Mouse (Mus musculus) heart, postnatal 0 days (tissue): ENCODE data around the gene Padi3. TPM values are rescaled to one million over a fixed set of nuclear protein-coding genes. Genes with fewer than 3 reads are reported as not detected.

Source experiments
- ATAC-seq: fragments of 200-750 bp; cut with Nextera tagmentation; 2 replicates; pipeline ENCODE4 v1.8.0; 2017; ENCODE audit warnings: low read depth, moderate number of reproducible peaks, moderate library complexity; ENCODE audit not compliant: insufficient read depth
- DNase-seq: peaks from one replicate; pipeline ENCODE4 v3.0.0-alpha.2; 2016; ENCODE audit warnings: low spot score
- H3K27ac ChIP-seq: fragments of 300-500 bp; sonication (generic); 2 replicates; pipeline ENCODE4 v1.5.1; 2014; ENCODE audit warnings: low read depth, mild to moderate bottlenecking
- H3K27me3 ChIP-seq: fragments of 300-500 bp; sonication (generic); 2 replicates; pipeline ENCODE4 v1.6.1; 2014; ENCODE audit warnings: low read length, mixed read lengths; ENCODE audit not compliant: control insufficient read depth, insufficient read depth
- H3K36me3 ChIP-seq: fragments of 300-500 bp; sonication (generic); replicated peaks from 2 replicates; pipeline ENCODE4 v1.6.1; 2014; ENCODE audit warnings: low read length, mixed read lengths; ENCODE audit not compliant: control insufficient read depth, insufficient read depth
- H3K4me1 ChIP-seq: fragments of 300-500 bp; sonication (generic); 2 replicates; pipeline ENCODE4 v1.6.1; 2014; ENCODE audit warnings: antibody characterized with exemption; ENCODE audit not compliant: control insufficient read depth, insufficient read depth
- H3K4me2 ChIP-seq: fragments of 300-500 bp; sonication (generic); 2 replicates; pipeline ENCODE4 v1.6.1; 2014; ENCODE audit warnings: low read depth, mild to moderate bottlenecking, low read length, moderate library complexity
- H3K4me3 ChIP-seq: fragments of 300-500 bp; sonication (generic); 2 replicates; pipeline ENCODE4 v1.5.1; 2014; ENCODE audit warnings: low read depth, low read length
- H3K9ac ChIP-seq: fragments of 300-500 bp; sonication (generic); replicated peaks from 2 replicates; pipeline ENCODE4 v1.6.1; 2014; ENCODE audit warnings: low read depth, low read length, mixed read lengths
- H3K9me3 ChIP-seq: fragments of 300-500 bp; sonication (generic); replicated peaks from 2 replicates; pipeline ENCODE4 v1.6.1; 2016; ENCODE audit warnings: low read length; ENCODE audit not compliant: control insufficient read depth
- CTCF ChIP-seq: IDR thresholded peaks from 2 replicates; pipeline ENCODE4 v1.5.1; 2016; ENCODE audit warnings: antibody characterized with exemption, control low read depth, low read depth
- EP300 ChIP-seq: IDR thresholded peaks from 2 replicates; pipeline ENCODE4 v1.6.1; 2016; ENCODE audit warnings: antibody characterized with exemption, low read depth
- whole genome bisulfite sequencing: fragments of 180-500 bp; shearing (Covaris S2); extraction: QIAGEN DNeasy Blood & Tissue Kit; methylation state at CpG from one replicate; pipeline ENCODE4 v1.1.7; 2014; 5-methylcytosine and 5-hydroxymethylcytosine counted together
- polyA plus RNA-seq: library from polyadenylated mRNA; unstranded; fragments of >200 nt; fragmentation: Nextera tagmentation; extraction: Ambion mirVana; gene quantifications from 2 replicates; pipeline ENCODE4 v1.2.1, GENCODE M21; 2015
- total RNA-seq: library from RNA; depleted of rRNA; stranded (reverse); fragments of >200 nt; gene quantifications from 2 replicates; pipeline ENCODE4 v1.2.3, GENCODE M21; 2014; ENCODE audit warnings: low replicate concordance; rRNA removed

Padi3 gene
- 0.04 TPM in 1 of 2 replicates, not detected in the other for total RNA-seq
- polyA plus RNA-seq: 0.11 TPM in 2 replicates

DNA sequence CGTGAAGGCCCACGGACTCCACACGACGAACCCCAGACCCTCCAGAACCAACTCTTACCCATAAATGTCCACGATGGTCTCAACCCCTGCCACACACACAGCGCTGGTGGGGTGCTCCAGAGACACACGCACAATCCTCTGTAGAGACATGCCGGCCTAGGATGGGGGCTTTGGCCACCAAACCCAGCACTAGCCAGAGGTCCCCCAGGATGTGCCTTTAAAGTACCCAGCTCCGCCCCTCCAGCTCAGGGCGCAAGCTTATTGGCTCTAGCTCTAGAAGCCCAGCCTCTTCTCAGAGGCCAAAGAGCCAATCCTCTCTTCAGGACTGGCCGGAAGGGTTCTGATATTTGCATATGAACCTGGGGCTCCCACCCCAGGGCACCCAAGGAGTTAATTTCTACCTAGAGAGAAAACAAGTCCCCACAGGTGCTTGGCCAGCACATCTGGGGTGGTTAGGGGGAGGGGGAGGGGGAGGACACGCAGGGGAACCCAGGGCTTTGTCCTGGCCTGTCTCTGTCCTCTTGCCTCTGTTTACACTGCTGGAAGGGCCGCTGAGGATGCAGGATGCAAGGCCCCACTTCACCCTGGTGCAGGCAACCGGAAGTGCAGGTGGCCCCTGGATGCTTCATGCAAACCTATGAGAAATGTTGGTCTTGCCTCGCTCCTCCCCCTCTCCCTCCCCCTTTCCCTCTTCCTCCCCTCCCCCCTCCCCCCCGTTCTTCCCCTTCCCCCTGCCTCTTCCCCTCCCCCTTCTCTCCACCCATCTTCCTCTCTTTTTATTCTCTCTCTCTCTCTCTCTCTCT is at the start of gene Padi3:
Gene Padi3 (minus strand): TSS at position 191 of the 803 bp plus-strand sequence.
- H3K27me3 ChIP-seq: peaks cover 11% of the 10 kb centered on the region; the same call in 1 of the 2 replicates
- no peak for ATAC-seq
- no peak within 1 kb of the TSS for H3K4me3 ChIP-seq
- TF ChIP-seq EP300 (no peak), CTCF (no peak)
- DNase-seq: no peak
- H3K36me3 ChIP-seq: no peaks in the 10 kb centered on the region
- H3K4me1 ChIP-seq: peaks cover 11% of the 10 kb centered on the region; the same call in 1 of the 2 replicates
- WGBS: 73% methylated on average over 16 of the region's 16 CpGs
- H3K9me3 ChIP-seq: no peaks in the 10 kb centered on the region
- H3K4me2 ChIP-seq: no peak within 1 kb of the TSS
- no peak within 1 kb of the TSS for H3K9ac ChIP-seq
- no peak within 1 kb of the TSS for H3K27ac ChIP-seq

DNA sequence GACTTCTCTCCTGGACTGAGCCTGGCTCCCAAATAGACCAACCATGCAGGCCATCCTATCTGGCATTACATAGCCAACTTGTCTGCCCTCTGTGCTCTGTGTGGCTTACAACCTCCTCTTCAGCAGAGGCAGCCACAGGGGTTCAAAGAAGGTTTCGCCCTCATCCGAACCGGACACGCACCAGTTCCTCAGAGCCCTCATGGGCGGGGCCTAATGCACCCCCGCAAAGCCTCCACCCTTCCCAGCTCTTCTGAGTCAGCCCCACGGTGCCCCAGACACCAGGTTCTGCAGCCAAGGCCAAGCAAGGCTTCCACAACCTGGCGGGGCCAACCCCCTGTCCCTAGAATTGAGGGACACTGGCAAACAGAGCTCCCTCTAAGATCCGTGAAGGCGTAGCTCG is 48.8 kb upstream of the Padi3 start:
- no peaks in the 10 kb centered on the region for H3K9me3 ChIP-seq
- H3K27me3 ChIP-seq: 0 out of 2 replicates have a peak, but pooled peaks cover 4% of the 10 kb centered on the region
- no peak overlapping the region for H3K4me2 ChIP-seq
- no peak overlapping the region for H3K9ac ChIP-seq
- no peak for TF ChIP-seq EP300
- TF ChIP-seq CTCF: no peak
- WGBS: 89% methylated on average over 11 of the region's 11 CpGs
- no peak overlapping the region for H3K4me3 ChIP-seq
- H3K4me1 ChIP-seq: peaks cover 17% of the 10 kb centered on the region; the same call in 1 of the 2 replicates
- ATAC-seq: no peak
- H3K36me3 ChIP-seq: no peaks in the 10 kb centered on the region
- DNase-seq: no peak
- no peak overlapping the region for H3K27ac ChIP-seq

DNA sequence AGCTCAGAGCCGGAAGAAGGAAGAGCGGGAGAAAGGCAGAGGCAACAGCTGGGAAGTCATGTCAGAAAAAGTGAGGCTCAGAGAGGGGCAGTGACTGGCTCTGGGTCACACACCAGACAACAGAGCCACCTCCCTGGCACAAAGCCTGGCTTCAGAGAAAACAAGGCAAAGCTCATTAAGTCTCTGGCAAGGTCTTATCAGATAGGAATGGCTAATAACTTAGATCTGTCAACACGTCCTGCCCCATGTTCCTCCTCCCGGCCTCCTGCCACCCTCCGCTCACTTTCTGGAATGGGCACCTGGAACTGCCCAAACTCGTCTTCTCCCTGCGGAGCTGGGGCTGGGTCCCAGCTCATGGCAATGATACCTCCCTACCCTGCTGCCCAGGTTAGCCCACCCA is 47.4 kb upstream of the Padi3 start:
- peak; percentile 43 for ATAC-seq
- H3K36me3 ChIP-seq: no peaks in the 10 kb centered on the region

DNA sequence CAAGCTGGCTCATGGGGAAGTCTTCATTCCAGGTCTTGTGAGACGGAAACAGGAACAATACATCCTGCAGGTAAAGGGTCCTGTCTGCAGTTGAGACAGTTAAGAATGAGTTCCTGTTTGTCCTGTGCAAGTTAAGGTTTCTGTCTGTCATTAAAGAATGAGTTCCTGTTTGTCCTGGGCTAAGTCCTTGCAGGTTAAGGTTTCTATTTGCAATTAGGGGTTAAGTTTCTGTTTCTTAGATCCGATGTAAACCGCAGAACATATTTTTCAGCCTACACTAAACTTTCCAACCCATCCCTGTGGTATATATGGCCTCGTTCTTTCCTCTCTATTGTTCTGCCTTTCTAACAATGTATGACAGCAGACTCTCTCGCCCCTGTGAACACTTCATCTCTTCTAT is 46.6 kb upstream of the Padi3 start:
- Histone ChIP-seq H3K27ac (no peak overlapping the region), H3K4me1 (peaks cover 17% of the 10 kb centered on the region; the same call in 1 of the 2 replicates), H3K4me2 (no peak overlapping the region), H3K27me3 (no peaks in the 10 kb centered on the region), H3K36me3 (no peaks in the 10 kb centered on the region), H3K9ac (no peak overlapping the region), H3K9me3 (no peaks in the 10 kb centered on the region), H3K4me3 (no peak overlapping the region)
- TF ChIP-seq EP300 (no peak), CTCF (no peak)
- 76% methylated on average over 5 of the region's 5 CpGs for WGBS
- DNase-seq (no peak), ATAC-seq (no peak)

More for the DNA sequence above, 47.4 kb upstream of the Padi3 start:
- Histone ChIP-seq H3K4me2 (no peak overlapping the region), H3K9ac (no peak overlapping the region), H3K9me3 (no peaks in the 10 kb centered on the region), H3K27me3 (0 out of 2 replicates have a peak, but pooled peaks cover 4% of the 10 kb centered on the region), H3K4me1 (peaks cover 17% of the 10 kb centered on the region; the same call in 1 of the 2 replicates), H3K4me3 (no peak overlapping the region), H3K27ac (no peak overlapping the region)
- TF ChIP-seq CTCF: no peak
- TF ChIP-seq EP300: no peak
- 48% methylated on average over 7 of the region's 7 CpGs for WGBS
- DNase-seq: no peak

DNA sequence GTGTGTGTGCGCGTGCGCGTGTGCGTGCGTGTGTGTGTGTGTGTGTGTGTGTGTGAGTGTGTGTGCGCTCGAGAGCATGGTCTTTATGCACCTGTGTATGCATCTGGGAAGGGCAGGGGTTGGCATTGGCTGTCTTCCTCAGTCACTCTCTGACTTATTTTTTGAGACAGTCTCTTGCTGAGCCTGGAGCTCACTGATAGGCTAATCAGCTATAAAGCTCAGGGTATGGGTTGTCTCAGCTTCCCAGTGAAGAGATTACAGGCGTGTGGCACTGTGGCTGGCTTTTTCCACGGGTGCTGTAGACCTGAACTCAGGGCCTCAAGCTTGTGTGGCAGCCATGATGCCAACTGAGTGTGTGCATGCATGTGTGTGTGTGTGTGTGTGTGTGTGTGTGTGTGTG is 44.7 kb upstream of the Padi3 start:
- 86% methylated on average over 10 of the region's 10 CpGs for WGBS
- ATAC-seq (no peak), DNase-seq (no peak)
- H3K4me3 ChIP-seq: no peak overlapping the region
- no peaks in the 10 kb centered on the region for H3K36me3 ChIP-seq
- H3K27ac ChIP-seq: no peak overlapping the region
- TF ChIP-seq CTCF (no peak), EP300 (no peak)
- no peaks in the 10 kb centered on the region for H3K9me3 ChIP-seq
- no peak overlapping the region for H3K9ac ChIP-seq
- H3K27me3 ChIP-seq: no peaks in the 10 kb centered on the region
- H3K4me2 ChIP-seq: no peak overlapping the region
- 0 out of 2 replicates have a peak, but pooled peaks cover 8% of the 10 kb centered on the region for H3K4me1 ChIP-seq
